Mouse (Mus musculus): ENCODE results near the gene Shd.
A peak's percentile ranks its signal among the peaks of the same experiment; 100 is the strongest.
"Not testable (repeated sequence)": the region's sequence is repeated elsewhere in the genome, so short reads cannot be mapped to it uniquely, and the experiment has no call there.

Shd gene

DNA sequence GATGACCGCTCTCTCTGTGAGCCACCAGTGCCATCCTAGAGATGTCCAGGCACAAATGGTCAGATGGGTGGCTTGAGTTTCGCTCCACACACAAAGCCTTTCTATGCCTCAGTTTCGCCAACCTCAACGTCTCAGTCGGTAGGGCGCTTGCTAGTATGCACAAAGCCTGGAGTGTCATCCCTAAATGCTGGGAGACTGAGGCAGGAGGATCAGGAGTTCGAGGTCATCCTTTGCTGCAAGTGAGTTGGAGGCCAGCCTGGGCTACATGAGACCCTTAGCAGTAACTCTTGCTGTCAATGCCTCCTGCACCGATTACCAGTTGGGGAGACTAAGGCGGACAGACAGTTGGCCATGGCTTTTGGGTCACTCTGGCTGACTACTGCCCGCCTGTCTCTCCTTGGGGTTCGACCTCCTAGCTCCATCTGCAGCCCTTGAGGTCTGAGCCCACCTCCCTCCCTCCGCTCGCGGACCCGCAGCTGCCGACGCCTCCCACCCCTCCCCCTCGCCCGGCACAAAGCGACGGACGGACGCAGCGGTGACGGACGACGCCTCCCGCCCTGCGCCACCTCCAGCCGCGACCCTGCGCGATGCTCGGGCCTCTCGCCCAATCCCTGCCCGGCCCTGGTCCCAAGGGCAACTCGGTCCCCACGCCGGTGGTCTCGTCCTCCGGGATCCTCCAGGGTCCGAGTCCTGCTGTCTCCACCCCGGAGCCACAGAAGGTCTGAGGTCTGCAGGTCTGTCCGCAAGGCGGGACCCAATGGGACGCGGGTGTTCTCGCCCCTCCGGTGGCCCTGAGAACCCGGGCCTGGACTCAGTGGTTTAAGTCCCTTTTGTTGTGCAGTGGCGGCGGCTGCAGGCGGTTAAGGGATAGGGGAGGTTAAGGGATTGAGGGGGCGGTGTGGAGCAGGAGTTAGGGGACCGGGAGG, at the start of gene Shd:
Shd (plus strand) TSS at position 502 of the 926 bp plus-strand sequence.
- DNase-seq (ENCODE audit: extremely low spot score, low read depth, low spot score): no peak

DNA sequence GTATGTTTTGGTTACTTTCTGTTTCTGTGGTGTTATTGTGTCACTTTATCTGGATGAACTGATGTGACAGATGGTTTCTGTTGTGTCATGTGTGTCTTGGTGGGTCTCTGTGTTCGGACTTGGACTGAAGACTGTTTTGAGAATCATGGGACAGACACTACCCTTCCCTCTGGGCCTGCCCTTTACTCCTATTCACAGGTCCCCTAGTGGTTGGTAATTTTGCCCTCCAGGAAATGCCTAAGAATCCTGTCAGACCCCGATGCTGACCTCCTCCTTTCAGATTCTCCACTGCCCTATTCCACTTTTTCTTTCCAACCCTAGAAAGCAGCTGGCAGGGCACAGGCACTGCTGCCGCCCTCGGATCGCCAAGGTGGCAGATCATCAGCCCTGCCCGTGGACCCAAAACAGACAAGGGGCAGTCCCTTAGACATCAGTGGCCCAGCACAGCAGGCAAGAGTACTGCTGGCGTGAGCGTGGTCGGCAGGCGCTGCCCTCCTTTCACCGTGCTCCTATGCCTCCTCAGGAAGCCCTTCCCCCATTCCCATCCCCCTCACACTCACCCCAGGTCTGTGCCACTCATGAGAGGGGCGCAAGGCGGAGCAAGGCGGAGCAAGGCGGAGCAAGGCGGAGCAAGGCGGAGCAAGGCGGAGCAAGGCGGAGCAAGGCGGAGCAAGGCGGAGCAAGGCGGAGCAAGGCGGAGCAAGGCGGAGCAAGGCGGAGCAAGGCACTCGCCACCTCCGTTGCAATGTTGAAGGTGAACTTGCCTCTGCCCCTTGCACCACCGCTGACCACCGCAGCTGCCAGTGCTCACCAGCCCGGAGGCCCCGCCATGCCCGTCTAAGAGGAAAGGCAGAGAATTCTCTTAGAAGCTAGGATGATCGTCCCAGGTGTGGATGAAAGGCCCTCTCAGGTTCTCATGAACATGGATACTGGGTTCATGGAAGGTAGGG, 38.4 kb upstream of the Shd start:
- peak; percentile 61 for DNase-seq (ENCODE audit: extremely low spot score, low read depth, low spot score)

DNA sequence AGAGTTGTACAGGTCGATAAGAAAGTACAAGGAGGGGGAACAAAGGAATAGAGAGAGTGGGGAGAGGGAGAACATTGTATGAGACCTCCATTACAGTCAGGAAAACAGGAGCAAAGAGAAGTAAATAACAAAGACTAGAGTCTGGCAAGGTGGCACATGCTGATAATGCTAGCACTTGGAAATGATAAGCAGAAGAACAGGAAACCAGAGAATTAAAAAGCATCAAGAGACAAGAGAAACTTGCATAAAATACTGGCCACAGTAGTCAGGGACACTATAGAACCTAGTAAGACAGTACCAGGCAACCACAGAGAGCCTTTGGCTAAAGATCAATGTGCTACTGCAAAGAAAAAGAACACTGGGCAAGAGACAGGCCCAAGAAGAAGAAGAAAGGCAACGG, 37.6 kb upstream of the Shd start:
- DNase-seq (ENCODE audit: extremely low spot score, low read depth, low spot score): no peak

- DNase-seq (ENCODE audit: extremely low spot score, low read depth, low spot score): no peak
Measured at GRCm38 (mm10) chr17:55933191-55933590, 37.1 kb upstream of the Shd start.

GRCm38 (mm10) chr17:55944387-55944865, 25.8 kb upstream of the Shd start:
- DNase-seq (ENCODE audit: extremely low spot score, low read depth, low spot score): not testable (repeated sequence)

GRCm38 (mm10) chr17:55944866-55945682, 25.2 kb upstream of the Shd start:
- DNase-seq (ENCODE audit: extremely low spot score, low read depth, low spot score): not testable (repeated sequence)

DNA sequence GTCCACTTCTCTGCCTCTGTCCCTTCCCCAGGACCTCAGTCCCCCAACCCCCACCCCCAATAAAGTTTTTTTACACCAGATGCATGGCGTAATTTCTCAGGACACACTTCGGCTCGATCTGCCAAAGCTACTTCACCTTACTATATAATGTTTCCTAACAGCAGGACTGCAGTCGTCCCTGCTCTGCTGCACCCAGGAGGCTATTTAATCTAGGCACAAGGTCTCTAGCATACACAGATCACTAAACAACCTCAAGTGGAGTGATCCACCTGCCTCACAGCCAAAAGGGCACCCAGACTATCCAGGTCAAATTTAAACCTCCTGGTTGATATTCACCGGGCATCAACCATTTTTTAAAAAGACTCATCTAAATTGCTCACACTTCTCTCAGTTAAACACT, 24.6 kb upstream of the Shd start:
- no peak for DNase-seq (ENCODE audit: extremely low spot score, low read depth, low spot score)

DNA sequence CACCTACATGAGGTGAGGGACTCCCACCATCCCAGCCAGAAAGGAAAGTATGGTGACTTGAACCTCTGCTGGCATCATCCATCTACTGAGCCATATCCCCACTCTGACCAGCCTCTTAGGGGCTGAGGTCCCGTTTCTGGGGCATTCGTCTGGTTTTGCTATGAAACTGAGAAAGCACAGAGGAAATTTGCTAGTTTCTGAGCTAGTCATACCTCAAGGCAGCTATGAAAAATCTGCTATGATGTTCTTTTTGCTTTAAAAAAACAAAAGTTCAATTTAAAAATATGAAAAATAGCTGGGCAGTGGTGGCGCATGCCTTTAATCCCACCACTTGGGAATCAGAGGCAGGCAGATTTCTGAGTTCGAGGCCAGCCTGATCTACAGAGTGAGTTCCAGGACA, 21.6 kb upstream of the Shd start:
- no peak for DNase-seq (ENCODE audit: extremely low spot score, low read depth, low spot score)

- DNase-seq (ENCODE audit: extremely low spot score, low read depth, low spot score): no peak
Measured at GRCm38 (mm10) chr17:55949400-55949799, 20.9 kb upstream of the Shd start, which contains the start of gene Zfp119b. Gene Zfp119b, minus strand, starts transcription at chr17:55949500.

DNA sequence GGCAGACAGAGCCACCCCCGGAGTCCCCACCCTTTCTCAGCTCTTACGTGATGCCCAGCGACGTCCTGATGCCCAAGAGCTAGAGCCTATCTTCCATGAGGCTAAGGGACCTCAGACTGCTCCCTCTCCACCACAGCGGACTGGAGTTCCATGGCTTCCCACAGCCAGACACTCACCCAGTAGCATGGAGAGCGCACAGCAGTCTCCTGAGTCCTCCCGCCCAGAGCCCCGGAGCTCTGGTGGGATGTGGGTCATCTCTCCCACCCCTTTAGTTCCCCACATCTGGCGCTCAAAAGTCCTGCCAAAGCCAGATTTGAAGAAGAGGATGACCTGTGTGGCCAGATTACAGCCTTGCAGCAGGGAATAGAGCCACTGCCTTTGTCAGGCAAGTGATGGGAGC, 19.7 kb upstream of the Shd start:
- no peak for DNase-seq (ENCODE audit: extremely low spot score, low read depth, low spot score)

DNA sequence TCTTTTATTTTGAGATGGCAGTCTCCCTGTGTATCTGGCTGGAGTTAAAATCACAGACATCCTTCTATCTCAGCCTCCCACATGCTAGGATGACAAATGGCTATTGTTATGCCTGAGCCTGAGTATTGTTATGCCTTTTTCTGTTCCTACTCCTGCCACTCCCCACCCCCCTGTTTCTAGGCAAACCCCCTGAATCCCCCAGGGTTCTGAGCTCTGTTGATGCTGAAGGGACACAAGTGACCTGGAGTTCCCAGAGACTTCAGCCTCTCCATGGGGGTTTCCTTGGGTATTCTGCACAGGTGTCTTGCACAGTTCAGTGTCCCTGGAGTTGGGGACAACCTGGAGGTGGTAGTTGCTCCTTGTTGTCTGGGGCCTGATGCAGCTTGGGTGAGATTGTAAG, 18.2 kb upstream of the Shd start:
- DNase-seq (ENCODE audit: extremely low spot score, low read depth, low spot score): no peak

- DNase-seq (ENCODE audit: extremely low spot score, low read depth, low spot score): no peak
Measured at GRCm38 (mm10) chr17:55952447-55953027, 17.7 kb upstream of the Shd start, which contains the start of gene Ebi3. Gene Ebi3, plus strand, starts transcription at chr17:55952640.

DNA sequence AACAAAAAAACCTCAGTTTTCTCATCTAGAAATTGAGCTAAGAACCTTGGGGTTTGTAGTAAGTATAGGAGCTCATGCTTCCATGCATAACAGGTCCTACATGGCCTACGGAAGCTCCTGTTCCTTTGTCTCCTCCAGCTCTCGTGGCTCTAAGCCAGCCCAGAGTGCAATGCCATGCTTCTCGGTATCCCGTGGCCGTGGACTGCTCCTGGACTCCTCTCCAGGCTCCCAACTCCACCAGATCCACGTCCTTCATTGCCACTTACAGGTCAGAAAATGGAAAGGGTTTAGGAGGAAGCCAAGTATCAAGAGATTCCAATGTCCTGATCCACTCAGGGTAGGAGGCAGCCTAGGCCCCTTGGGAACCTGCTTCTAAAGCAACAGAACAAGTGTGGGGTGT, 16.5 kb upstream of the Shd start:
- no peak for DNase-seq (ENCODE audit: extremely low spot score, low read depth, low spot score)

DNA sequence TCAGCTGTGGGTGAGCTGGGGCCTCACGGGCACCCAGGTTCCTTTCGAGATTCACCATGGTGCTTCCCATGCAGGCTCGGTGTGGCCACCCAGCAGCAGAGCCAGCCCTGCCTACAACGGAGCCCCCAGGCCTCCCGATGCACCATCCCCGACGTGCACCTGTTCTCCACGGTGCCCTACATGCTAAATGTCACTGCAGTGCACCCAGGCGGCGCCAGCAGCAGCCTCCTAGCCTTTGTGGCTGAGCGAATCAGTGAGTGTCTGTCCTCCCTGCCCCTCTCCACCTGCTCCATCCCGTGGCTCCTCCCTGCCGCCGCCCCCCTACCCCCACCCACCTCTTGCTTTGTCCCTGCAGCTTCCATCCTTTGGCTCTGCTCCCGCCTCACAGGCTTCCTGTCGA, 16.0 kb upstream of the Shd start:
- no peak for DNase-seq (ENCODE audit: extremely low spot score, low read depth, low spot score)

GRCm38 (mm10) chr17:55956129-55956528, 14.1 kb upstream of the Shd start:
- DNase-seq (ENCODE audit: extremely low spot score, low read depth, low spot score): no peak

GRCm38 (mm10) chr17:55956591-55956990, 13.7 kb upstream of the Shd start:
- no peak for DNase-seq (ENCODE audit: extremely low spot score, low read depth, low spot score)

DNA sequence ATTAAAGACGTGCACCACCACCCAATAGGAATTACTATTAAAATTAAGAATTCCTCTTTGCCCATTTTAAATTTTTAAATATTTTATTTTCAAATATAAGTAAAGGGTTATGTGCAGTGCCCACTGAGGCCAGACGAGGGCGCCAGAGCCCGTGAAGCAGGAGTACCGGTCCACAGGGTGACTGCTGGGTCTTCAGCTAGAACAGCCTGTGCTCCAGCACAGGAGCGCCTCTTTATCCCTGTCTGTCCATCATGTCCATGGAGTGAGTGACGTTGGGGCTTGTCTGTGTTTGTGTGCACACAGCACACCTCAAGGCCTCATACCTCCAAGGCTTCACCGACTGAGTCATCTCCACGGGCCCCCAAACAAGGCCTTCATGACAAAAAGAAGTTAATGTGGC, 13.1 kb upstream of the Shd start:
- DNase-seq (ENCODE audit: extremely low spot score, low read depth, low spot score): no peak

DNA sequence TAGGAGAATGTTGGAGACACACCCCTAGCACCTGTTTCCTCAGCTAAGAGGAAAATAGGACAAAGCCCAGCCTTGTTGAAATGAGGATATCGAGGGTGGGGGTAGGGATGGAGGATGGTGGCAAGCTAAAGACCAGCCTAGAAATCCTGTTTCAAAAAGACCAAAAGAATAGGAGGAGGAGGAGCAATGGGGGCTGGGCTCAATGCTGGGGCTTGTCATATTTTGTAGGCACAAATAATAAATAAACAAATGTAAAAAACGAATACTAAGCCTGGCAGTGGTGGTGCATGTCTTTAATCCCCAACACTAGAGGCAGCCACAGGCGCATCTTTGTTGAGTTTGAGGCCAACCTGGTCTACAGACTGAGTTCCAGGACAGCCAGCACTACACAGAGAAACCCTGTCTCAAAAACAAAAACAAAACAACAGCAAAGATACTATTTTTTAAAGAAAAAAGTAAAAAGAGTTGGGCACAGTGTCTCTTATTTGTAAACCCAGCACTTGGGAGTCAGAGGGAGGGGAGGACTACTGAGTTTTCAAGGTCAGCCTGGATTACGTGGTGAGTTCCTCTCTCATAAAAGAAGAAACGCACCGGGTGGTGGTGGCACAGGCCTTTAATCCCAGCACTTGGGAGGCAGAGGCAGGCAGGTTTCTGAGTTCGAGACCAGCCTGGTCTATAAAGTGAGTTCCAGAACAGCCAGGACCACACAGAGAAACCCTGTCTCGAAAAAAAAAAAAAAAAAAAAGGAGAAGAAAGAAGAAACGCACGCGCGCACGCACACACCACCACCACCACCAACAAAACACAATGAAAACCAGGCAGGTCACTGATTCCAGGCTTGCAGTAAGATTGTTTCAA, 12.3 kb upstream of the Shd start:
- no peak for DNase-seq (ENCODE audit: extremely low spot score, low read depth, low spot score)

DNA sequence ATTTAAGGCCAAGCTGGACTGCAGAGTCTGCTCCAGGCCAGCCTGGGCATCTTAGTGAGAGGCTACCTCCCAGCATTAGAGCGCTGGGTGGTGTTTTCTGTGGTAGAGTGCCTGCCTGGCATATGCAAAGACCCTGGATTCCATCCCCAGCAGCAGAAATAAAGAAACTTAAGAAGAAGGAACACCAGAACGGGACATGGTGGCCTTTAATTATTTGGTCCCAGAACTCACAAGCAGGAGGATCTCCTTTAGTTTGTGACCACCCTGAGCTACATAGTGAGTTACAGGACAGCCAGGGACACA, 11.7 kb upstream of the Shd start:
- no peak for DNase-seq (ENCODE audit: extremely low spot score, low read depth, low spot score)

Measured in hindlimb bud, embryonic 11.5 days (tissue).